Mouse (Mus musculus) liver, adult 2 months (tissue): ENCODE measurements around the gene Srgap1.

Experiments used
- CTCF ChIP-seq: fragments of 200-500 bp; IDR thresholded peaks from 2 replicates; pipeline ENCODE4 v1.5.1; 2011; ENCODE audit warnings: low read depth, low read length, control low read depth
- POLR2A ChIP-seq: fragments of 200-500 bp; IDR thresholded peaks from 2 replicates; pipeline ENCODE4 v1.6.1; 2011; ENCODE audit warnings: low read length, control low read depth; ENCODE audit not compliant: insufficient read depth; ENCODE audit errors: extremely low read depth

- TF ChIP-seq POLR2A: no peak
- TF ChIP-seq CTCF: 0 out of 2 replicates have a peak, but pooled peaks have one; percentile 2
These were observed 29.4 kb downstream of the Srgap1 start for GRCm38 (mm10) chr10:122017743-122018142.
